Mouse (Mus musculus): Measurements from ENCODE around the gene Morn4. TPM values are rescaled to one million over a fixed set of nuclear protein-coding genes. Genes with fewer than 3 reads are reported as not detected.

The Morn4 gene
- total RNA-seq, 2 experiments from 2014 or later, result 67.3 to 70.9 TPM

Other genes with a start within 250 kb of the Morn4 start
- gene Frat2, start 238.2 kb downstream of the Morn4 start, total RNA-seq (2021), result 1 to 10 TPM; 7.4 to 7.6 TPM
- 10 to 100 TPM; 34.5 to 35.5 TPM for gene Rrp12, start 190.2 kb downstream of the Morn4 start, total RNA-seq (2021)
- 100 to 1,000 TPM; 574 to 598 TPM for gene Pgam1, start 174.4 kb downstream of the Morn4 start, total RNA-seq (2021)
- gene Exosc1, start 152.9 kb downstream of the Morn4 start, total RNA-seq (2021), result 10 to 100 TPM; 28.0 to 28.5 TPM
- 10 to 100 TPM; 45.3 to 46.2 TPM for gene Zdhhc16, start 152.9 kb downstream of the Morn4 start, total RNA-seq (2021)
- gene Mms19, start 105.2 kb downstream of the Morn4 start, total RNA-seq (2021), result 10 to 100 TPM; 23.7 to 27.0 TPM
- gene Ubtd1, start 104.6 kb downstream of the Morn4 start, total RNA-seq (2021), result 10 to 100 TPM; 10.7 to 13.6 TPM
- gene Ankrd2, start 50.4 kb downstream of the Morn4 start, total RNA-seq (2021), result under 1 TPM in 1 of 2 experiments, not detected in 1; 0.30 TPM
- gene Hoga1, start 40.7 kb downstream of the Morn4 start, total RNA-seq (2021), result 1 to 10 TPM; 3.1 to 5.0 TPM
- gene 4933411K16Rik, start 34.1 kb downstream of the Morn4 start, total RNA-seq (2021), result under 1 TPM; 0.53 to 0.55 TPM
- 10 to 100 TPM; 61.0 to 63.1 TPM for gene Pi4k2a, start 4.1 kb upstream of the Morn4 start, total RNA-seq (2021)
- gene Avpi1, start 42.7 kb upstream of the Morn4 start, total RNA-seq (2021), result 10 to 100 TPM; 28.2 to 29.1 TPM
- gene Marveld1, start 61.0 kb upstream of the Morn4 start, total RNA-seq (2021), result 1 to 10 TPM; 9.8 to 9.9 TPM
- 10 to 100 TPM; 84.6 to 95.8 TPM for gene Zfyve27, start 77.6 kb upstream of the Morn4 start, total RNA-seq (2021)
- gene Sfrp5, start 115.9 kb upstream of the Morn4 start, total RNA-seq (2021), result 1 to 10 TPM in 1 of 2 experiments, under 1 TPM in 1; 0.62 to 1.3 TPM
- gene Golga7b, start 161.2 kb upstream of the Morn4 start, total RNA-seq (2021), result 100 to 1,000 TPM; 130 to 140 TPM